Mouse (Mus musculus): ENCODE data around the gene Rnaseh1.

- TF ChIP-seq POLR2A (IDR thresholded peaks at IDR 0.05; ENCODE audit: control insufficient read depth, extremely low read depth, insufficient read depth, low read length, poor library complexity), result no peak
- TF ChIP-seq CTCF (IDR thresholded peaks at IDR 0.05; ENCODE audit: borderline replicate concordance, control insufficient read depth, extremely low read depth, insufficient read depth, low read length, poor library complexity), result no peak
Measured at GRCm38 (mm10) chr12:28701302-28701701, 51.9 kb downstream of the Rnaseh1 start.
